ENCODE assay signal across 8 mouse cellular contexts in the genomic region with DNA sequence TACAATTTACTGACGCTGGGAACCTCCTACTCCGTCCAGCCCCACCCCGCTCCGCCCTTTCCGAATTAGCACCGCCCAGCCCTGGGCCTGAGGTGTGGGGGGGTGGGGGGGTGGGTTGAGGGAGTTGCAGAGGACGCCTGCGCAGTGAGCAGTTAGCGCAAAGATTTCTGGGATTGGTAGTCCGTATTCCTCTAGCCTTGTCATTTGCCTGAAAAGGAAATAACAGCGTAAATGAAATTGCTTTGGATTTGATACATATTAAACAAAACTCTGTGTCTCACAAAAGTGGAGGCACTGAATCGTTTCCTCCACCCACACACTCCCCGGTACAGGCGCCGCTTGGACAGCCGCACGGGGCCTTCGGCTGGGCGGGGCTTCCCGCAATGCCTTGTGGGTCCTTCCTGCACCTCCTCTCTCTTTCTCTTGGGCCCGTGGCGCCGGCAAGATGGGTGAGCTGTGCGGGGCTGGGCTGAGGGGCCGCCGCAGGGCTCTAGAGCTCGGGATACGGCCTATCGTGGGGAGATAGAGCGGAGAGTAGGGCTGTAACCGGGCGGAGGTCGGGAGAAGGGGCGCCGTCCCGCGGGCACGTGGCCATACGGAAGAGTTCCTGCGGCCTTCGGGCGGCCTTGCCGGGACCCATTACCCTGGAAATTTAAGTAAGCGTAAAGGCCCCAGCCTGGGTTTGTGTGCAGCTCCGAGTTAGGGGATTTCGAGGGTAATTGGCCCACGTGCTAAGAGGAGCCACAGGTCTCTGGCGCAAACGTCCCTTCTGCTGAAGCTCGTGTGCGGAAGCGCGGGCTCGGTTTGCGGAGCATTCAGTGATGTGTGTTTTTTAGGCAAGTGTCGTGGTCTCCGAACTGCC. TPM values are rescaled to one million over a fixed set of nuclear protein-coding genes. Genes with fewer than 3 reads are reported as not detected.
DNase-seq lines count a peak whose midpoint lies in the region; ATAC-seq lines count a peak whose summit lies in the region.

A gene (plus strand): TSS at position 208 of the 862 bp plus-strand sequence.

- peak within 1 kb of the TSS; percentile 61 for H3K4me2 ChIP-seq in intestine, embryonic 14.5 days (ENCODE audit: low read length)

- ATAC-seq in intestine, embryonic 14.5 days (replicated peaks; ENCODE audit: low FRiP score, low TSS enrichment, low read depth), result peak; percentile 97

- H3K9me3 ChIP-seq in intestine, embryonic 14.5 days (ENCODE audit: control insufficient read depth, low read length), result no peaks in the 10 kb centered on the region

- intact Hi-C loops in left cerebral cortex, postnatal 14 days (cut with DNase I), result no loop called here

- H3K27me3 ChIP-seq in intestine, embryonic 14.5 days (replicated peaks; ENCODE audit: control insufficient read depth, insufficient read depth, low read length), result no peaks in the 10 kb centered on the region

- under 1% methylated on average over 57 of the region's 57 CpGs for WGBS in intestine, embryonic 14.5 days

- peak; percentile 87 for DNase-seq in adrenal gland, adult 18-20 months (ENCODE audit: low spot score in 2 of 2)
- DNase-seq in embryo, embryonic 11 days, result peak; percentile 95
- peak; percentile 88 for DNase-seq in gastrocnemius, postnatal 25 days
- peak; percentile 99 for DNase-seq in intestine, embryonic 14.5 days (ENCODE audit: low spot score)
- peak; percentile 85 to 92 for DNase-seq in left cerebral cortex, postnatal 14 days (ENCODE audit: low spot score in 2 of 2)
- DNase-seq in mesoderm, embryonic 11.5 days (ENCODE audit: low read depth, low spot score), result peak; percentile 93
- peak; percentile 82 to 83 for DNase-seq in right cerebral cortex, postnatal 36 days (ENCODE audit: low spot score in 2 of 2)
- DNase-seq in yolk sac, embryonic 10.5 days (ENCODE audit: low spot score), result peak; percentile 93

- H3K4me3 ChIP-seq in intestine, embryonic 14.5 days (ENCODE audit: low read depth, low read length), result peak within 1 kb of the TSS; percentile 51

- no peaks in the 10 kb centered on the region; the same call in 1 of the 2 replicates for H3K4me1 ChIP-seq in intestine, embryonic 14.5 days (replicated peaks; ENCODE audit: control insufficient read depth, insufficient read depth, low read length)

- peaks cover 39% of the 10 kb centered on the region for H3K36me3 ChIP-seq in intestine, embryonic 14.5 days (ENCODE audit: control insufficient read depth, insufficient read depth, low read length)

- peak within 1 kb of the TSS; percentile 89 for H3K9ac ChIP-seq in intestine, embryonic 14.5 days (ENCODE audit: low read length)

- H3K27ac ChIP-seq in intestine, embryonic 14.5 days (ENCODE audit: low read depth), result peak within 1 kb of the TSS; percentile 62

RNA-seq across cellular contexts. Expression of the gene that starts here (rescaled TPM):
- 100 to 1,000 TPM; 366 to 427 TPM for total RNA-seq in adrenal gland, adult 18-20 months (2021)
- total RNA-seq in gastrocnemius, postnatal 25 days (2021), result 100 to 1,000 TPM; 179 to 187 TPM
- polyA plus RNA-seq in intestine, embryonic 14.5 days (2014; fragmentation: Nextera tagmentation; extraction: Ambion mirVana), result 315 and 341 TPM in 2 replicates
- 100 to 1,000 TPM; 174 to 212 TPM for total RNA-seq in left cerebral cortex, postnatal 14 days (2021)

Comparison
In these comparisons a context has a peak if more than half of its experiments do, and no peak if none do; other contexts are left out.
1. Peak in every context shown above with its lines: DNase-seq, ATAC-seq, H3K4me3 ChIP-seq and H3K27ac ChIP-seq.